In the genomic region with DNA sequence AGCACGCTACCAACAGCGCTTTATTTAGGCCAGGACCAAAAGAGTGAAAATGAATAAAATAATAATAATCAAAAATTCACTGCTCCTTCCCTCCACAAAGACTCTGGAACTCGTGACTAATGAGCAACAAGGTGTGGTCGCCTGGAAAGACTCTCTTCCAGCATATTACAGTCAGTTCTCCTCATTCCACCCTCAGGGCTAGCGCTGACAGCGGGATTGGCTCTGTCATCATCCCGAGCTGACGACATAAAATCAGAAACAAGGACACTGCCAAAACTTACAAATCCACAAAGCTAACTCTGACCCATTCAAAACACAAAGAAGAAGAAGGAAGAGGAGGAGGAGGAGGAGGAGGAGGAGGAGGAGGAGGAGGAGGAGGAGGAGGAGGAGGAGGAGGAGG, we compare ENCODE assay signal across 29 mouse cellular contexts.
DNase-seq lines count a peak whose midpoint lies in the region; ATAC-seq and TF ChIP-seq lines count a peak whose summit lies in the region.
"Had no signal": no experiment of that assay in that cellular context is flagged by ENCODE, and none has a peak within 500 bp of the region (broad histone marks: within the 10 kb centered on the region; RNA-seq: fewer than 3 reads in every experiment).

No protein-coding gene starts in this region.

- no peak for TF ChIP-seq CTCF in gastrocnemius, adult 2 months (IDR thresholded peaks at IDR 0.05)

- intact Hi-C loops in gastrocnemius, adult 2 months (cut with DNase I) = no loop called here
- intact Hi-C loops in heart, postnatal 14 days (cut with DNase I) = no loop called here

- no peak overlapping the region for H3K27ac ChIP-seq in gastrocnemius, adult 2 months
- H3K27ac ChIP-seq: embryonic facial prominence, embryonic 15.5 days; heart, embryonic 13.5 days; hindbrain, embryonic 13.5 days; limb, embryonic 10.5 days; limb, embryonic 15.5 days; liver, embryonic 13.5 days; midbrain, embryonic 12.5 days; neural tube, embryonic 13.5 days had no signal

- no peak overlapping the region for H3K4me3 ChIP-seq in gastrocnemius, adult 2 months
- H3K4me3 ChIP-seq: embryonic facial prominence, embryonic 15.5 days; heart, embryonic 13.5 days; hindbrain, embryonic 13.5 days; limb, embryonic 10.5 days; limb, embryonic 15.5 days; liver, embryonic 13.5 days; megakaryocyte, embryonic 14.5 days; midbrain, embryonic 12.5 days; neural tube, embryonic 13.5 days had no signal

- DNase-seq in gastrocnemius, adult 2 months = peak; percentile 43
- no peak for DNase-seq in gastrocnemius, postnatal 10 days
- DNase-seq in heart, postnatal 14 days = peak; percentile 13 to 26
- no peak for DNase-seq in heart, adult 11 months
- peak; percentile 20 for DNase-seq in 3T3-L1 (ENCODE audit: low read depth, low spot score)
- DNase-seq in lung, postnatal 10 days = peak; percentile 29
- no peak for DNase-seq in layer of hippocampus, adult 11-12 months (ENCODE audit: low spot score)
- DNase-seq: adrenal gland, adult 2 months; adrenal gland, postnatal 36 days; cerebellum, adult 2 months; kidney, adult 8-10 months; kidney, postnatal 10 days; layer of hippocampus, adult 9-11 months; liver, embryonic 13.5 days; right cerebral cortex, postnatal 4 days; thymus, adult 2 months; thymus, postnatal 36 days had no signal

- ATAC-seq in erythroblast, adult 5-6 weeks (replicated peaks; ENCODE audit: low FRiP score, poor library complexity, severe bottlenecking) = no peak
- ATAC-seq: CD4-positive, CD25-positive, alpha-beta regulatory T cell, adult 4 months; forebrain, embryonic 14.5 days; intestine, embryonic 16.5 days had no signal

Comparison
In these comparisons a context has a peak if more than half of its experiments do, and no peak if none do; other contexts are left out.
1. DNase-seq: peak in gastrocnemius, adult 2 months (single experiment), heart, postnatal 14 days (2 of 2), 3T3-L1 (single experiment) and lung, postnatal 10 days (single experiment); none in gastrocnemius, postnatal 10 days (single experiment), heart, adult 11 months (single experiment) and layer of hippocampus, adult 11-12 months (single experiment).